Mouse (Mus musculus): ENCODE measurements around the gene Il12rb1.

- TF ChIP-seq POLR2A (IDR thresholded peaks at IDR 0.05; ENCODE audit: extremely low read depth, insufficient read depth, low read length) (no peak), CTCF (IDR thresholded peaks at IDR 0.05; ENCODE audit: extremely low read depth, insufficient read depth, low read length) (no peak)
These were observed 21.2 kb upstream of the Il12rb1 start for GRCm38 (mm10) chr8:70787051-70787445.

Data from cortical plate, adult 2 months (tissue).